Mouse (Mus musculus): ENCODE data around the gene Orm3. TPM values are rescaled to one million over a fixed set of nuclear protein-coding genes. Genes with fewer than 3 reads are reported as not detected.

The Orm3 gene
- total and polyA plus RNA-seq, 3 experiments: 0.30 TPM; not detected in 2

DNA sequence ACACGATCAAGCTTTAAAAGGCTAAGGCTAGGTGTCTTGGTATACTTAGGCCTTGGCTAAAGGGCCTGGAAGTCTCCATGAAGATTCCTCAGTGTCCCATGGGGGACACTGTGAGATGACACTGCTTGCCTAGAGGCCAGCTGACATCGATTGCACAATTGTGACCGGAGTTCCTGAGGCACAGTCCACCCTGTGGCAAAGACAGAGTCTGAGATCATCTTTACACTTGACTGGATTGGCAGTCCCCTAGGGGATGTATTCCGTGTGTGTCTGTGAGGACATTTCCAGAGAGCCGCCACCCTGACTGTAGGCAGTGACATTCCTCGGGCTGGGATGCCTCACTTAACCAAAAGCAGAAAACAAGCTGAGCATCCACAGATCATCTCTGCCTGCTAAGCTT is 3.9 kb downstream of the Orm3 start:
- no peak overlapping the region for H3K4me3 ChIP-seq (replicated peaks in 1 of 3; ENCODE audit: low read depth in 2 of 3, low read length in 2 of 3, poor library complexity in 1 of 3)
- peaks cover 29 to 55% of the 10 kb centered on the region in 2 experiments for H3K36me3 ChIP-seq (replicated peaks in 1 of 2; ENCODE audit: control insufficient read depth in 1 of 2, insufficient read depth in 1 of 2, low read length in 1 of 2)
- H3K79me2 ChIP-seq (replicated peaks; ENCODE audit: control insufficient read depth, extremely low read depth, insufficient read depth, poor library complexity, severe bottlenecking): no peaks in the 10 kb centered on the region
- TF ChIP-seq BHLHE40 (IDR thresholded peaks at IDR 0.05; ENCODE audit: low read depth, low read length): no peak
- no peak for TF ChIP-seq SIN3A (IDR thresholded peaks at IDR 0.05; ENCODE audit: low read length)
- TF ChIP-seq ZKSCAN1 (IDR thresholded peaks at IDR 0.05; ENCODE audit: borderline replicate concordance, low read depth, low read length): no peak
- TF ChIP-seq RCOR1 (conservative IDR thresholded peaks at IDR 0.05; ENCODE audit: low read depth, low read length): no peak
- no peak overlapping the region for H3K9ac ChIP-seq (ENCODE audit: insufficient read depth, low read depth)
- no peak overlapping the region for H3K4me2 ChIP-seq (ENCODE audit: insufficient read depth, low read depth, poor library complexity, severe bottlenecking)
- no peak for DNase-seq (ENCODE audit: extremely low read depth)
- dilution Hi-C loops (cut with MboI; ENCODE audit: extremely low pct_ligation_motif_present, extremely low pct_unique_long_range_greater_than_20kb, low sequenced_read_pairs): no loop called here
- H3K27ac ChIP-seq (ENCODE audit: insufficient read depth, low read depth): no peak overlapping the region; the same call in 1 of the 2 replicates
- no peaks in the 10 kb centered on the region for H3K9me3 ChIP-seq (replicated peaks; ENCODE audit: low read length)
- in situ Hi-C loops (cut with MboI; ENCODE audit: low pct_ligation_motif_present, low pct_unique_long_range_greater_than_20kb, low sequenced_read_pairs): loop anchor here (10.0 kb wide), 1 partner anchor 45 kb away; the partner anchor contains the start of gene Akna
- H3K27me3 ChIP-seq (replicated peaks): no peaks in the 10 kb centered on the region
- peaks cover 20 to 21% of the 10 kb centered on the region in 2 experiments for H3K4me1 ChIP-seq (ENCODE audit: control insufficient read depth in 1 of 2, insufficient read depth in 2 of 2)

DNA sequence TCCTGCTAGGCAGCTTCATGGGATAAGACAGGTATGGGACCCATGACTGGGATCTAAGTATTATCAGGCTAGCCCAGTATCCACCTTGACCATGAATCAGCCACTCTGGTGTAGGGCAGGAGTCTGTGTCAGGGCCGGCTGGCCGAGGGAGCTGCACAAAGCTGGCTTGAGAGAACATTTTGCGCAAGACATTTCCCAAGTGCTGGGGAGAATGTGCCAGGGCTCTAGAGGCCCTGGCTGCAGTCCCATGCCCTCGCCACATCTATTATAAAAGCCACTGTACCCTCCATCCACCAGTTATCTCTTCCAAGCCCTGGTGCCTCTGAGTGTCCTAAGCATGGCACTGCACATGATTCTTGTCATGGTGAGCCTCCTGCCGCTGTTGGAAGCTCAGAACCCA is 6.2 kb downstream of the Orm3 start, which contains the start of gene Orm2:
TSS of gene Orm2 (plus strand) at position 300 of the 400 bp plus-strand sequence.
- Histone ChIP-seq H3K4me2 (ENCODE audit: insufficient read depth, low read depth, poor library complexity, severe bottlenecking) (no peak within 1 kb of the TSS), H3K9ac (ENCODE audit: insufficient read depth, low read depth) (no peak within 1 kb of the TSS), H3K4me1 (ENCODE audit: control insufficient read depth in 1 of 2, insufficient read depth in 2 of 2) (peaks cover 15 to 19% of the 10 kb centered on the region in 2 experiments), H3K36me3 (replicated peaks in 1 of 2; ENCODE audit: control insufficient read depth in 1 of 2, insufficient read depth in 1 of 2, low read length in 1 of 2) (peaks cover 46 to 72% of the 10 kb centered on the region in 2 experiments), H3K9me3 (replicated peaks; ENCODE audit: low read length) (no peaks in the 10 kb centered on the region), H3K79me2 (replicated peaks; ENCODE audit: control insufficient read depth, extremely low read depth, insufficient read depth, poor library complexity, severe bottlenecking) (no peaks in the 10 kb centered on the region), H3K27me3 (replicated peaks) (no peaks in the 10 kb centered on the region), H3K4me3 (replicated peaks in 1 of 3; ENCODE audit: low read depth in 2 of 3, low read length in 2 of 3, poor library complexity in 1 of 3) (no peak within 1 kb of the TSS), H3K27ac (ENCODE audit: insufficient read depth, low read depth) (no peak within 1 kb of the TSS)
- TF ChIP-seq JUN (IDR thresholded peaks at IDR 0.05; ENCODE audit: insufficient read depth, low read depth, low read length): no peak
- no peak for TF ChIP-seq RAD21 (IDR thresholded peaks at IDR 0.05; ENCODE audit: low read depth, low read length)
- TF ChIP-seq POLR2AphosphoS2 (IDR thresholded peaks at IDR 0.05; ENCODE audit: low read depth, low read length): peak; percentile 29; the same call in 1 of the 2 replicates
- TF ChIP-seq RCOR1 (conservative IDR thresholded peaks at IDR 0.05; ENCODE audit: low read depth, low read length): no peak
- TF ChIP-seq GABPA (IDR thresholded peaks at IDR 0.05; ENCODE audit: insufficient replicate concordance, low read depth, low read length): no peak
- TF ChIP-seq NELFE (IDR thresholded peaks at IDR 0.05; ENCODE audit: low read depth, low read length): no peak
- in situ Hi-C loops (cut with MboI; ENCODE audit: low pct_ligation_motif_present, low pct_unique_long_range_greater_than_20kb, low sequenced_read_pairs) (no loop called here), dilution Hi-C loops (cut with MboI; ENCODE audit: extremely low pct_ligation_motif_present, extremely low pct_unique_long_range_greater_than_20kb, low sequenced_read_pairs) (no loop called here)
- no peak for DNase-seq (ENCODE audit: extremely low read depth)

DNA sequence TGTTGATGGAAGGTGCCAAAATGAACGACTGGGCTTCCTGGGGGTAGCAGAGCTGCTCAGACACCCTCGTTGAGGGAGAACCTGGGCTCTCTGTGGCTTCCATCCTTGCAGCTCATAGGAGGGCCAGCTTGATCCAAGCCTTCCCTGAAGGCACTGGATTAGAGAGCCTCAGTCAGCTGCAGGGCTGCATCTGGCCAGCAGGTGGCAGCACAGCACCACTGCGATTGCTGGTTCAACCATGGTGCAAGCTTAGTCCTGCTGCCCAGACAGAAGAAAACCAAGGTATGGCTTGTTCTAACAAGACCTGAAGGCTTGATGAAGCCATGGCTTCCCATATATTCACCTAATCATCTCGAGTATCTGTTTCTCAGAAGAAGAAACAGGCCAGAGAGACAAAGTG is 12.6 kb downstream of the Orm3 start:
- dilution Hi-C loops (cut with MboI; ENCODE audit: extremely low pct_ligation_motif_present, extremely low pct_unique_long_range_greater_than_20kb, low sequenced_read_pairs): no loop called here
- TF ChIP-seq USF1 (IDR thresholded peaks at IDR 0.05; ENCODE audit: low read depth, low read length) (no peak), IRF4 (IDR thresholded peaks at IDR 0.05; ENCODE audit: low read depth, low read length) (peak; percentile 37; the same call in 1 of the 2 replicates), SMC3 (IDR thresholded peaks at IDR 0.05; ENCODE audit: low read depth, low read length) (peak; percentile 91), TCF12 (IDR thresholded peaks at IDR 0.05; ENCODE audit: low read depth, low read length) (no peak), JUN (IDR thresholded peaks at IDR 0.05; ENCODE audit: insufficient read depth, low read depth, low read length) (no peak), GABPA (IDR thresholded peaks at IDR 0.05; ENCODE audit: insufficient replicate concordance, low read depth, low read length) (no peak), POLR2A (IDR thresholded peaks at IDR 0.05; ENCODE audit: low read depth, low read length) (no peak), PAX5 (IDR thresholded peaks at IDR 0.05; ENCODE audit: low read length) (no peak), MAX (IDR thresholded peaks at IDR 0.05; ENCODE audit: low read length) (0 out of 2 replicates have a peak, but pooled peaks have one; percentile 37), ZC3H11A (IDR thresholded peaks at IDR 0.05; ENCODE audit: low read depth, low read length) (peak; percentile 59; the same call in 1 of the 2 replicates), UBTF (IDR thresholded peaks at IDR 0.05; ENCODE audit: low read depth, low read length) (no peak), ZNF384 (IDR thresholded peaks at IDR 0.05; ENCODE audit: low read depth, low read length) (no peak), E2F4 (IDR thresholded peaks at IDR 0.05; ENCODE audit: insufficient replicate concordance, low read depth, low read length) (no peak), RAD21 (IDR thresholded peaks at IDR 0.05; ENCODE audit: low read depth, low read length) (peak; percentile 91), MAZ (IDR thresholded peaks at IDR 0.05; ENCODE audit: low read depth, low read length) (no peak), MEF2A (IDR thresholded peaks at IDR 0.05; ENCODE audit: borderline replicate concordance, low read depth, low read length) (no peak; the same call in 1 of the 2 replicates), ETS1 (conservative IDR thresholded peaks at IDR 0.05; ENCODE audit: low read depth, low read length) (no peak), NELFE (IDR thresholded peaks at IDR 0.05; ENCODE audit: low read depth, low read length) (peak; percentile 54; the same call in 1 of the 2 replicates), KAT2A (IDR thresholded peaks at IDR 0.05; ENCODE audit: insufficient replicate concordance, low read length) (no peak), ZKSCAN1 (IDR thresholded peaks at IDR 0.05; ENCODE audit: borderline replicate concordance, low read depth, low read length) (no peak)

More for the DNA sequence above, 12.6 kb downstream of the Orm3 start:
- DNase-seq (ENCODE audit: extremely low read depth): peak; percentile 69
- no peaks in the 10 kb centered on the region for H3K27me3 ChIP-seq (replicated peaks)
- no peaks in the 10 kb centered on the region for H3K79me2 ChIP-seq (replicated peaks; ENCODE audit: control insufficient read depth, extremely low read depth, insufficient read depth, poor library complexity, severe bottlenecking)
- no peak overlapping the region for H3K27ac ChIP-seq (ENCODE audit: insufficient read depth, low read depth)
- no peak overlapping the region for H3K9ac ChIP-seq (ENCODE audit: insufficient read depth, low read depth)
- peaks cover 1% of the 10 kb centered on the region for H3K9me3 ChIP-seq (replicated peaks; ENCODE audit: low read length)
- in situ Hi-C loops (cut with MboI; ENCODE audit: low pct_ligation_motif_present, low pct_unique_long_range_greater_than_20kb, low sequenced_read_pairs): no loop called here
- peaks cover 92 to 94% of the 10 kb centered on the region in 2 experiments for H3K36me3 ChIP-seq (replicated peaks in 1 of 2; ENCODE audit: control insufficient read depth in 1 of 2, insufficient read depth in 1 of 2, low read length in 1 of 2)
- peaks cover 7 to 32% of the 10 kb centered on the region in 2 experiments for H3K4me1 ChIP-seq (ENCODE audit: control insufficient read depth in 1 of 2, insufficient read depth in 2 of 2)
- H3K4me3 ChIP-seq (replicated peaks in 1 of 3; ENCODE audit: low read depth in 2 of 3, low read length in 2 of 3, poor library complexity in 1 of 3): no peak overlapping the region
- H3K4me2 ChIP-seq (ENCODE audit: insufficient read depth, low read depth, poor library complexity, severe bottlenecking): no peak overlapping the region

Measured in CH12.LX (cell line).